Mouse (Mus musculus): ENCODE results near the gene Cacul1.

GRCm38 (mm10) chr19:60530171-60530570 is 50.7 kb downstream of the Cacul1 start:
- TF ChIP-seq CTCF (IDR thresholded peaks at IDR 0.05) (no peak), EP300 (IDR thresholded peaks at IDR 0.05) (no peak)
